Mouse (Mus musculus) small intestine, adult 2 months (tissue): Measurements from ENCODE around the gene Asic2.

Source experiments
- CTCF ChIP-seq: fragments of 200-500 bp; IDR thresholded peaks from 2 replicates; pipeline ENCODE4 v1.5.1; 2012; ENCODE audit warnings: low read depth, mild to moderate bottlenecking, control low read depth, inconsistent platforms, low read length, moderate library complexity, mixed read lengths; ENCODE audit not compliant: insufficient replicate concordance, insufficient read length; ENCODE audit errors: extremely low read depth
- POLR2A ChIP-seq: fragments of 200-500 bp; IDR thresholded peaks from 2 replicates; pipeline ENCODE4 v1.6.1; 2012; ENCODE audit warnings: low read depth, mild to moderate bottlenecking, control low read depth, inconsistent platforms, low read length, moderate library complexity

GRCm38 (mm10) chr11:81923096-81923495 is 45.2 kb downstream of the Asic2 start:
- TF ChIP-seq CTCF (no peak), POLR2A (no peak)
